Mouse (Mus musculus) kidney, postnatal 4 days (tissue): ENCODE data around the gene Gm8660.
"Not testable (repeated sequence)": the region's sequence is repeated elsewhere in the genome, so short reads cannot be mapped to it uniquely, and the experiment has no call there.

ENCODE experiments used
- DNase-seq, 2 experiments: peaks; one replicate each; pipeline ENCODE4 v3.0.0; 2021; ENCODE audit warnings: mixed read lengths in 2 of 2

Gm8660 gene

GRCm38 (mm10) chr7:22370939-22371338 lies at the start of gene Gm8660:
Gm8660 (minus strand) TSS chr7:22371039.
- not testable (repeated sequence) for DNase-seq

GRCm38 (mm10) chr7:22413283-22413682 lies 42.4 kb upstream of the Gm8660 start, which contains the start of gene Vmn1r148:
Vmn1r148 (plus strand) TSS chr7:22413583.
- DNase-seq, result not testable (repeated sequence)

- not testable (repeated sequence) for DNase-seq
These were observed 41.2 kb downstream of the Gm8660 start, which contains the start of gene Gm4187 for GRCm38 (mm10) chr7:22329617-22330016. Gm4187 (minus strand) TSS chr7:22329717.
